Mouse (Mus musculus): ENCODE measurements around the gene Nat8l. TPM values are rescaled to one million over a fixed set of nuclear protein-coding genes. Genes with fewer than 3 reads are reported as not detected.

Nat8l gene
- 0.26 and 1.4 TPM in 2 replicates for polyA plus RNA-seq (2012; rRNA removed; ENCODE audit: low replicate concordance)

DNA sequence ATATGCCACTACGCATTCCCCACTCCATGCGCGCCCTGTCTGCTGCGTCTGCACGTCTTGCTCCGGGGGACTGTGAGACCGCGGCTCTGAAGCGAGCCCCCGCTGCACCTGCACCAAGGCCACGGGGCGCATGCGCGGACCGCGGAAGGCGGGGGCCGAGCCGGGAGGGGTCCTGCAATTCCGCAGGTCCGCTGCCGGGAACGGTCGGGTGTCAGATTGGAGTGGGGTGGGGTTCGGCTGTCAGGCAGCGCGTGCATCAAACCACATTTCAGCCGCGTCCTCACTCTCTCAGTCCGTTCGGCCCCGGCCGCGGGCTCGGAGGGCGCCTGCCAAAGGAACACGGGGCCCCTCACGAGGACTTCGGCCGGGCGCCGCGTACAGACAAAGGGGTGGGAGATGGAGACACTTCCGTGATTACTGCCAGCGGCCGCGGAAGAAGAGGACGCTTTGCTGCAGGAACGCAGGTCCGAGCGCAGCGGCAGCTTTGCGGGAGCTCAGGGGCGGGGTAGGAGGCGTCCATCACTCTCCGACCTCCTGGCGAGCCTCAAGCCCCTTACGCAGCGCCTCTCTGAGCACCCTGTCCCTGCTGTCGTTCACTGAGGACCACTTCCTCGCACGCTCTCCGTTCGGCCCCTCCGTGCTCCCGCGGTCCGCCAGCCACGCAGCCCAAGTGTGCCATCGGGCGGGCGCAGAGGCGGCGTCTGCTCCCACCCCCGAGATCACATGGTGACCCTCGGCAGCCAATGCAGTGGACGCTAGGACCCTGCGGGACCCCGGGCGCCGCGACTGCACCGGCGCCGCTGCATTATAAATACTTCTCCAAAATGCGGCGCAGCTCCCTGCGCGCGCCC lies at the start of gene Nat8l:
Gene Nat8l (plus strand): TSS at position 142 of the 851 bp plus-strand sequence.

GRCm38 (mm10) chr5:33983309-33984121 lies 12.3 kb upstream of the Nat8l start, which contains the start of gene Gm1673:
TSS of gene Gm1673 (plus strand) at chr5:33983433.

Other genes starting within 250 kb of the Nat8l start
- 101 and 212 TPM in 2 replicates for gene Letm1, start 213.2 kb upstream of the Nat8l start, polyA plus RNA-seq (2012; rRNA removed; ENCODE audit: low replicate concordance)
- gene Nsd2, start 175.3 kb upstream of the Nat8l start, polyA plus RNA-seq (2012; rRNA removed; ENCODE audit: low replicate concordance), result 3.2 and 4.6 TPM in 2 replicates
- 24.5 and 33.3 TPM in 2 replicates for gene Nelfa, start 59.6 kb upstream of the Nat8l start, polyA plus RNA-seq (2012; rRNA removed; ENCODE audit: low replicate concordance)
- gene Gm1673, start 12.6 kb upstream of the Nat8l start, polyA plus RNA-seq (2012; rRNA removed; ENCODE audit: low replicate concordance), result 8.6 and 11.1 TPM in 2 replicates
- 0.17 TPM in 1 of 2 replicates, not detected in the other for gene Poln, start 173.5 kb downstream of the Nat8l start, polyA plus RNA-seq (2012; rRNA removed; ENCODE audit: low replicate concordance)
- gene Haus3, start 173.5 kb downstream of the Nat8l start, polyA plus RNA-seq (2012; rRNA removed; ENCODE audit: low replicate concordance), result 0.07 and 0.09 TPM in 2 replicates
- 105 and 107 TPM in 2 replicates for gene Mxd4, start 191.7 kb downstream of the Nat8l start, polyA plus RNA-seq (2012; rRNA removed; ENCODE audit: low replicate concordance)